Mouse (Mus musculus) megakaryocyte, embryonic 14.5 days (primary cell): Measurements from ENCODE around the gene Myo18b.

Experiments
- FLI1 ChIP-seq: IDR thresholded peaks from 2 replicates; pipeline ENCODE4 v1.6.1; 2012; ENCODE audit warnings: low read length, inconsistent platforms, mixed read lengths
- GATA1 ChIP-seq: IDR thresholded peaks from 3 replicates; pipeline ENCODE4 v1.6.1; 2012; ENCODE audit warnings: mixed read lengths, low read length, inconsistent platforms, borderline replicate concordance

DNA sequence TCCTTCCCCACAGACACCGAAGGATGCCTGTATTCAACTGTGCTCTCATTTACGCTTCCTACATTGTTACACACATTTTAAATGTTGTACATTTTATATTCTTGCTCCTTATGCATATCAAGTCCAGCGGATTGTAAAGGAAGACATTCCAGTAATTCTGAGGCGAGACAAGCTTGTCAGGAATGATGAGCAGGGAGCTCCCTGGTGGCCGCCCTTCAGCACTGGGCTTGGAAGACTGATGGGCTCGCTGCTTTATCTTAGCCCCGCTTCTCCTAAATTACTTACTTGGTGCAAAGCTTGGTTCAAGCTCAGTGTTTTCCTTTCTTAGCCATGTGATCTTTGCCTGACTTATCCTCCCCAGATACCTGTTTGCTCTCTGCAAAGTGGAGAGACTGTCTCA, 223.7 kb downstream of the Myo18b start:
- TF ChIP-seq FLI1 (no peak), GATA1 (no peak)
